Mouse (Mus musculus) neural tube, embryonic 12.5 days (tissue): ENCODE data around the gene Prss45. TPM values are rescaled to one million over a fixed set of nuclear protein-coding genes. Genes with fewer than 3 reads are reported as not detected.

Experiments used
- ATAC-seq: fragments of 200-750 bp; cut with Nextera tagmentation; 2 replicates; pipeline ENCODE4 v1.8.0; 2017; ENCODE audit warnings: low read depth, mild to moderate bottlenecking, moderate TSS enrichment, moderate library complexity; ENCODE audit not compliant: low FRiP score
- H3K27ac ChIP-seq: fragments of 300-500 bp; sonication (generic); 2 replicates; pipeline ENCODE4 v1.5.1; 2016
- H3K27me3 ChIP-seq: fragments of 300-500 bp; sonication (generic); replicated peaks from 2 replicates; pipeline ENCODE4 v1.6.1; 2016; ENCODE audit warnings: mild to moderate bottlenecking
- H3K36me3 ChIP-seq: fragments of 300-500 bp; sonication (generic); 2 replicates; pipeline ENCODE4 v1.6.1; 2016; ENCODE audit warnings: mild to moderate bottlenecking
- H3K4me1 ChIP-seq: fragments of 300-500 bp; sonication (generic); 2 replicates; pipeline ENCODE4 v1.6.1; 2016
- H3K4me2 ChIP-seq: fragments of 300-500 bp; sonication (generic); replicated peaks from 2 replicates; pipeline ENCODE4 v1.6.1; 2016; ENCODE audit warnings: mild to moderate bottlenecking
- H3K4me3 ChIP-seq: fragments of 300-500 bp; sonication (generic); 2 replicates; pipeline ENCODE4 v1.5.1; 2016
- H3K9ac ChIP-seq: fragments of 300-500 bp; sonication (generic); 2 replicates; pipeline ENCODE4 v1.6.1; 2016; ENCODE audit warnings: mild to moderate bottlenecking
- H3K9me3 ChIP-seq: fragments of 300-500 bp; sonication (generic); 2 replicates; pipeline ENCODE4 v1.6.1; 2016; ENCODE audit warnings: mild to moderate bottlenecking
- WGBS: fragments of 180-500 bp; shearing (Covaris S2); methylation state at CpG from one replicate; pipeline ENCODE4 v1.1.7; 2016; 5-methylcytosine and 5-hydroxymethylcytosine counted together
- polyA plus RNA-seq: library from polyadenylated mRNA; unstranded; fragments of >200 nt; fragmentation: Nextera tagmentation; extraction: Ambion mirVana; gene quantifications from 2 replicates; pipeline ENCODE4 v1.2.1, GENCODE M21; 2016

Prss45 gene
- polyA plus RNA-seq, 1 experiment from 2014 or later, result not detected

- ATAC-seq, result no peak
- H3K9me3 ChIP-seq, result no peaks in the 10 kb centered on the region
- no peaks in the 10 kb centered on the region for H3K36me3 ChIP-seq
- H3K4me1 ChIP-seq, result no peaks in the 10 kb centered on the region; the same call in 1 of the 2 replicates
- no peak overlapping the region for H3K4me3 ChIP-seq
- no peak overlapping the region for H3K4me2 ChIP-seq
- no peak overlapping the region for H3K27ac ChIP-seq
- no peak overlapping the region for H3K9ac ChIP-seq
- WGBS, result 64% methylated on average over 9 of the region's 9 CpGs
- peaks cover under 1% of the 10 kb centered on the region; the same call in 1 of the 2 replicates for H3K27me3 ChIP-seq
Measured at GRCm38 (mm10) chr9:110887388-110888303, 53.3 kb downstream of the Prss45 start.

DNA sequence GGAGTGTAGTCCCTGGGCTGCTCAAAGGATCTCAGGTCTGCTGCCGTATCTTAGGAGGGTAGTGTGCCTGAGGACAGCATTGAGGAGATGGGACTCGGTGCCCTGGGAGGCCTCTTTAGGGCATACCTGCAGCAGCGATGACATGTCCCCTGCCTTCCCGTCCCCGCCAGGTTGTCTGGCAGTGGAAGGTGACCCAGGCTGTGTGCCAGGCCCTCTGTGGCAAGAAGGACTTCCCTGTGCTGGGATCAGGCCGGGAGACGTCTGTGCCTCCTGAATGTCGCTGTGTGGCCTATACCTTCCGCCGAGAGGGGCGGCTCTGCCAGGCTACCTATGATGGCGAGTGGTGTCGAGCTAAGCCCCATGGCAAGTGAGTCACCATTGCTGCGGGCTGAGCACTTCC lies 54.5 kb downstream of the Prss45 start:
- Histone ChIP-seq H3K9ac (no peak overlapping the region), H3K36me3 (no peaks in the 10 kb centered on the region), H3K4me3 (no peak overlapping the region), H3K9me3 (no peaks in the 10 kb centered on the region), H3K4me2 (no peak overlapping the region), H3K27me3 (no peaks in the 10 kb centered on the region; the same call in 1 of the 2 replicates), H3K4me1 (no peaks in the 10 kb centered on the region; the same call in 1 of the 2 replicates), H3K27ac (no peak overlapping the region)
- 91% methylated on average over 14 of the region's 14 CpGs for WGBS
- no peak for ATAC-seq

- Histone ChIP-seq H3K27me3 (no peaks in the 10 kb centered on the region; the same call in 1 of the 2 replicates), H3K36me3 (no peaks in the 10 kb centered on the region), H3K9me3 (no peaks in the 10 kb centered on the region), H3K4me3 (no peak overlapping the region), H3K4me2 (no peak overlapping the region), H3K9ac (no peak overlapping the region), H3K27ac (no peak overlapping the region), H3K4me1 (no peaks in the 10 kb centered on the region; the same call in 1 of the 2 replicates)
- no peak for ATAC-seq
- WGBS, result 17% methylated on average over 21 of the region's 21 CpGs
Measured at GRCm38 (mm10) chr9:110890026-110890783, 55.8 kb downstream of the Prss45 start.

Other genes with a start within 250 kb of the Prss45 start
- 41.2 and 42.7 TPM in 2 replicates for gene Nradd, start 210.1 kb upstream of the Prss45 start, polyA plus RNA-seq
- gene Nbeal2, start 180.4 kb upstream of the Prss45 start, polyA plus RNA-seq, result 1.6 and 2.6 TPM in 2 replicates
- gene Ccdc12, start 178.1 kb upstream of the Prss45 start, polyA plus RNA-seq, result 125 and 133 TPM in 2 replicates
- 1.0 and 3.9 TPM in 2 replicates for gene Myl3, start 92.7 kb upstream of the Prss45 start, polyA plus RNA-seq
- gene Pth1r, start 87.4 kb upstream of the Prss45 start, polyA plus RNA-seq, result 40.6 and 42.4 TPM in 2 replicates
- gene Prss42, start 36.4 kb upstream of the Prss45 start, polyA plus RNA-seq, result not detected in 2 replicates
- not detected in 2 replicates for gene Prss44, start 20.6 kb upstream of the Prss45 start, polyA plus RNA-seq
- gene Prss43, start 7.9 kb upstream of the Prss45 start, polyA plus RNA-seq, result not detected in 2 replicates
- gene Prss46, start 9.9 kb downstream of the Prss45 start, polyA plus RNA-seq, result not detected in 2 replicates
- 0.28 TPM in 1 of 2 replicates, not detected in the other for gene Prss50, start 23.4 kb downstream of the Prss45 start, polyA plus RNA-seq
- gene Als2cl, start 45.3 kb downstream of the Prss45 start, polyA plus RNA-seq, result 1.00 and 1.2 TPM in 2 replicates
- gene Tmie, start 45.5 kb downstream of the Prss45 start, polyA plus RNA-seq, result 0.70 and 1.1 TPM in 2 replicates
- not detected in 2 replicates for gene Fam240a, start 82.3 kb downstream of the Prss45 start, polyA plus RNA-seq
- gene Tdgf1, start 111.6 kb downstream of the Prss45 start, polyA plus RNA-seq, result not detected in 2 replicates
- gene Lrrc2, start 117.0 kb downstream of the Prss45 start, polyA plus RNA-seq, result 0.41 and 0.48 TPM in 2 replicates
- not detected in 2 replicates for gene Rtp3, start 156.0 kb downstream of the Prss45 start, polyA plus RNA-seq
- 1.2 and 2.2 TPM in 2 replicates for gene Ltf, start 184.7 kb downstream of the Prss45 start, polyA plus RNA-seq
- 0.70 and 0.72 TPM in 2 replicates for gene Ccrl2, start 222.9 kb downstream of the Prss45 start, polyA plus RNA-seq